In genomic region chr11:61227816-61228215, GRCm38 (mm10) we compare ENCODE assay signal across 23 mouse cellular contexts. TPM values are rescaled to one million over a fixed set of nuclear protein-coding genes. Genes with fewer than 3 reads are reported as not detected.
A peak's percentile ranks its signal among the peaks of the same experiment; 100 is the strongest.
DNase-seq lines count a peak whose midpoint lies in the region; ATAC-seq and TF ChIP-seq lines count a peak whose summit lies in the region.
"Had no signal": no experiment of that assay in that cellular context is flagged by ENCODE, and none has a peak within 500 bp of the region (broad histone marks: within the 10 kb centered on the region; RNA-seq: fewer than 3 reads in every experiment).

No protein-coding gene starts in this region.

- TF ChIP-seq POLR2A in testis, adult 2 months (IDR thresholded peaks at IDR 0.05; ENCODE audit: control insufficient read depth, low read depth, low read length), result no peak

- H3K9ac ChIP-seq in heart, embryonic 14.5 days (ENCODE audit: low read length), result no peak overlapping the region
- H3K9ac ChIP-seq: embryonic facial prominence, embryonic 13.5 days; forebrain, embryonic 12.5 days; neural tube, embryonic 15.5 days had no signal

- H3K36me3 ChIP-seq in heart, embryonic 14.5 days (ENCODE audit: control insufficient read depth, insufficient read depth, low read length), result no peaks in the 10 kb centered on the region
- no peaks in the 10 kb centered on the region for H3K36me3 ChIP-seq in testis, adult 2 months (ENCODE audit: control insufficient read depth, insufficient read depth, low read length)
- H3K36me3 ChIP-seq: embryonic facial prominence, embryonic 13.5 days; forebrain, embryonic 12.5 days; hindbrain, embryonic 10.5 days; midbrain, embryonic 10.5 days; neural tube, embryonic 15.5 days had no signal

- peak overlapping the region; percentile 8; the same call in 1 of the 2 replicates for H3K4me2 ChIP-seq in heart, embryonic 14.5 days (ENCODE audit: low read length)
- H3K4me2 ChIP-seq: embryonic facial prominence, embryonic 13.5 days; forebrain, embryonic 12.5 days; neural tube, embryonic 15.5 days had no signal

- no peak for DNase-seq in heart, postnatal 14 days
- DNase-seq in testis, postnatal 10 days (ENCODE audit: low spot score), result no peak
- DNase-seq in cerebellum, adult 9-11 months, result peak; percentile 91
- no peak for DNase-seq in spleen, postnatal 10 days (ENCODE audit: low spot score in 2 of 2)
- DNase-seq: adrenal gland, postnatal 14 days; embryo, embryonic 11 days; gastrocnemius, postnatal 14 days; heart, adult 18-20 months; kidney, adult 11 months; layer of hippocampus, adult 9-11 months; right cerebral cortex, adult 18-20 months had no signal

- H3K4me3 ChIP-seq in heart, embryonic 14.5 days (ENCODE audit: control insufficient read depth in 1 of 2, insufficient read depth in 1 of 2, low read depth in 1 of 2, low read length in 2 of 2), result no peak overlapping the region
- no peak overlapping the region for H3K4me3 ChIP-seq in testis, adult 2 months (ENCODE audit: control insufficient read depth, low read depth, low read length)
- H3K4me3 ChIP-seq: embryonic facial prominence, embryonic 13.5 days; erythroblast, embryonic 14.5 days; forebrain, embryonic 12.5 days; hindbrain, embryonic 10.5 days; midbrain, embryonic 10.5 days; neural tube, embryonic 15.5 days had no signal

- intact Hi-C loops in heart, postnatal 14 days (cut with DNase I), result no loop called here

- H3K27me3 ChIP-seq in heart, embryonic 14.5 days (ENCODE audit: control insufficient read depth, insufficient read depth, low read length), result no peaks in the 10 kb centered on the region
- H3K27me3 ChIP-seq in testis, adult 2 months (ENCODE audit: control insufficient read depth, insufficient read depth, low read length), result no peaks in the 10 kb centered on the region
- H3K27me3 ChIP-seq: forebrain, embryonic 12.5 days; neural tube, embryonic 15.5 days had no signal

- H3K27ac ChIP-seq in heart, embryonic 14.5 days (replicated peaks in 1 of 2; ENCODE audit: control insufficient read depth in 1 of 2, insufficient read depth in 1 of 2, low read depth in 2 of 2, low read length in 2 of 2), result peak overlapping the region in 1 of 2 experiments; percentile 38; a peak in 2 of 4 replicates
- 0 out of 2 replicates have a peak overlapping the region, but pooled peaks have one; percentile 45 for H3K27ac ChIP-seq in testis, adult 2 months (ENCODE audit: control insufficient read depth, insufficient read depth, low read depth, low read length)
- H3K27ac ChIP-seq: embryonic facial prominence, embryonic 13.5 days; forebrain, embryonic 12.5 days; hindbrain, embryonic 10.5 days; kidney, postnatal 0 days; midbrain, embryonic 10.5 days; neural tube, embryonic 15.5 days had no signal

- ATAC-seq in heart, embryonic 14.5 days (ENCODE audit: insufficient number of reproducible peaks, insufficient read depth, low FRiP score, low read depth), result no peak
- ATAC-seq in inflammation-experienced regulatory T-cells, adult 6 months, result no peak
- ATAC-seq in frontal cortex, adult (ENCODE audit: low TSS enrichment), result no peak

- 54% methylated on average over 8 of the region's 8 CpGs for WGBS in heart, embryonic 14.5 days

- H3K9me3 ChIP-seq in heart, embryonic 14.5 days (ENCODE audit: control insufficient read depth, low read length), result no peaks in the 10 kb centered on the region
- H3K9me3 ChIP-seq: embryonic facial prominence, embryonic 13.5 days; forebrain, embryonic 12.5 days; hindbrain, embryonic 10.5 days; midbrain, embryonic 10.5 days; neural tube, embryonic 15.5 days had no signal

- peaks cover 25 to 29% of the 10 kb centered on the region in 2 experiments for H3K4me1 ChIP-seq in heart, embryonic 14.5 days (ENCODE audit: control insufficient read depth in 2 of 2, insufficient read depth in 2 of 2, low read length in 2 of 2)
- H3K4me1 ChIP-seq in testis, adult 2 months (ENCODE audit: control insufficient read depth, insufficient read depth, low read length), result 0 out of 2 replicates have a peak, but pooled peaks cover 2% of the 10 kb centered on the region
- H3K4me1 ChIP-seq: forebrain, embryonic 12.5 days had no signal

- no peak for TF ChIP-seq CTCF in testis, adult 2 months (IDR thresholded peaks at IDR 0.05; ENCODE audit: control insufficient read depth, insufficient read depth, insufficient replicate concordance, low read depth, low read length)

RNA-seq across cellular contexts. Expression of gene Aldh3a1, which starts 20.5 kb away (rescaled TPM):
- 0.45 and 0.53 TPM in 2 replicates for polyA plus RNA-seq in heart, embryonic 14.5 days (2014; fragmentation: Nextera tagmentation; extraction: Ambion mirVana)
- 1 to 10 TPM in 1 of 2 experiments, under 1 TPM in 1; 0.41 to 2.2 TPM for total RNA-seq in heart, postnatal 14 days (2021)
- polyA plus RNA-seq in testis, adult 2 months (2012; rRNA removed), result 1.0 and 1.6 TPM in 2 replicates
- polyA plus RNA-seq in inflammation-experienced regulatory T-cells, adult 6 months (2017; shearing (Covaris generic)), result not detected
- total RNA-seq: adrenal gland, postnatal 14 days; liver, adult 2 months had no signal
- polyA plus RNA-seq: erythroblast, embryonic 14.5 days; forebrain, embryonic 12.5 days; hindbrain, embryonic 10.5 days; kidney, postnatal 0 days; midbrain, embryonic 10.5 days had no signal

RNA-seq across cellular contexts. Expression of gene Aldh3a2, which starts 39.4 kb away (rescaled TPM):
- 35.7 and 43.8 TPM in 2 replicates for polyA plus RNA-seq in heart, embryonic 14.5 days (2014; fragmentation: Nextera tagmentation; extraction: Ambion mirVana)
- 10 to 100 TPM; 37.3 to 38.4 TPM for total RNA-seq in heart, postnatal 14 days (2021)
- polyA plus RNA-seq in testis, adult 2 months (2012; rRNA removed), result 18.3 and 21.3 TPM in 2 replicates
- 10 to 100 TPM; 36.1 to 44.6 (median 42.1) TPM for polyA plus RNA-seq in inflammation-experienced regulatory T-cells, adult 6 months (2017; shearing (Covaris generic))
- polyA plus RNA-seq: erythroblast, embryonic 14.5 days had no signal

RNA-seq across cellular contexts. Expression of gene Usp22, which starts 53.0 kb away (rescaled TPM):
- polyA plus RNA-seq in heart, embryonic 14.5 days (2014; fragmentation: Nextera tagmentation; extraction: Ambion mirVana), result 92.2 and 92.5 TPM in 2 replicates
- 10 to 100 TPM; 37.6 to 38.9 TPM for total RNA-seq in heart, postnatal 14 days (2021)
- 12.3 and 15.8 TPM in 2 replicates for polyA plus RNA-seq in testis, adult 2 months (2012; rRNA removed)
- polyA plus RNA-seq in inflammation-experienced regulatory T-cells, adult 6 months (2017; shearing (Covaris generic)), result 10 to 100 TPM in 1 of 3 experiments, 1 to 10 TPM in 2; 6.9 to 14.7 (median 9.7) TPM
